13 mouse cellular contexts compared by ENCODE assay signal in genomic region chr7:68978576-68978975, GRCm38 (mm10).
DNase-seq lines count a peak whose midpoint lies in the region; ATAC-seq and TF ChIP-seq lines count a peak whose summit lies in the region.
"Had no signal": no experiment of that assay in that cellular context is flagged by ENCODE, and none has a peak within 500 bp of the region (broad histone marks: within the 10 kb centered on the region; RNA-seq: fewer than 3 reads in every experiment).

No protein-coding gene starts in this region.

- no peak overlapping the region for H3K4me2 ChIP-seq in forebrain, embryonic 11.5 days (ENCODE audit: low read depth, low read length, severe bottlenecking)
- H3K4me2 ChIP-seq in kidney, embryonic 16.5 days (replicated peaks; ENCODE audit: low read depth, low read length), result peak overlapping the region; percentile 35; the same call in 1 of the 2 replicates

- no peaks in the 10 kb centered on the region for H3K36me3 ChIP-seq in forebrain, embryonic 10.5 days (replicated peaks)
- no peaks in the 10 kb centered on the region for H3K36me3 ChIP-seq in forebrain, embryonic 11.5 days (ENCODE audit: control insufficient read depth, insufficient read depth, low read length)
- H3K36me3 ChIP-seq in kidney, embryonic 16.5 days (ENCODE audit: insufficient read depth, low read length), result no peaks in the 10 kb centered on the region
- H3K36me3 ChIP-seq in testis, adult 2 months (ENCODE audit: control insufficient read depth, insufficient read depth, low read length), result no peaks in the 10 kb centered on the region

- no peak for TF ChIP-seq POLR2A in testis, adult 2 months (IDR thresholded peaks at IDR 0.05; ENCODE audit: control insufficient read depth, low read depth, low read length)

- H3K9me3 ChIP-seq in forebrain, embryonic 10.5 days, result no peaks in the 10 kb centered on the region
- no peaks in the 10 kb centered on the region for H3K9me3 ChIP-seq in forebrain, embryonic 11.5 days (ENCODE audit: control insufficient read depth, low read length)
- no peaks in the 10 kb centered on the region for H3K9me3 ChIP-seq in kidney, embryonic 16.5 days (ENCODE audit: low read length)

- 16% methylated on average over 4 of the region's 4 CpGs for WGBS in forebrain, embryonic 10.5 days
- WGBS in forebrain, embryonic 11.5 days, result 8% methylated on average over 4 of the region's 4 CpGs
- 38% methylated on average over 4 of the region's 4 CpGs for WGBS in kidney, embryonic 16.5 days

- ATAC-seq in forebrain, embryonic 11.5 days (replicated peaks; ENCODE audit: low FRiP score), result no peak
- no peak for ATAC-seq in kidney, embryonic 16.5 days (ENCODE audit: low FRiP score, low TSS enrichment)

- peak overlapping the region; percentile 79 for H3K27ac ChIP-seq in forebrain, embryonic 10.5 days
- H3K27ac ChIP-seq in forebrain, embryonic 11.5 days (ENCODE audit: low read depth, low read length), result no peak overlapping the region
- no peak overlapping the region for H3K27ac ChIP-seq in kidney, embryonic 16.5 days (ENCODE audit: low read length)
- peak overlapping the region; percentile 67; the same call in 1 of the 2 replicates for H3K27ac ChIP-seq in testis, adult 2 months (ENCODE audit: control insufficient read depth, insufficient read depth, low read depth, low read length)
- H3K27ac ChIP-seq: liver, embryonic 14.5 days had no signal

- H3K4me1 ChIP-seq in forebrain, embryonic 10.5 days, result peaks cover 67% of the 10 kb centered on the region
- no peaks in the 10 kb centered on the region; the same call in 1 of the 2 replicates for H3K4me1 ChIP-seq in forebrain, embryonic 11.5 days (replicated peaks; ENCODE audit: control insufficient read depth, insufficient read depth, low read length)
- H3K4me1 ChIP-seq in kidney, embryonic 16.5 days (ENCODE audit: insufficient read depth, low read length), result peaks cover 18% of the 10 kb centered on the region
- H3K4me1 ChIP-seq in testis, adult 2 months (ENCODE audit: control insufficient read depth, insufficient read depth, low read length), result no peaks in the 10 kb centered on the region

- H3K27me3 ChIP-seq in forebrain, embryonic 10.5 days (ENCODE audit: poor library complexity, severe bottlenecking), result peaks cover 6% of the 10 kb centered on the region; the same call in 1 of the 2 replicates
- H3K27me3 ChIP-seq in forebrain, embryonic 11.5 days (ENCODE audit: control insufficient read depth, insufficient read depth, low read length), result no peaks in the 10 kb centered on the region
- H3K27me3 ChIP-seq in kidney, embryonic 16.5 days (ENCODE audit: insufficient read depth, low read length), result no peaks in the 10 kb centered on the region
- no peaks in the 10 kb centered on the region for H3K27me3 ChIP-seq in testis, adult 2 months (ENCODE audit: control insufficient read depth, insufficient read depth, low read length)

- H3K4me3 ChIP-seq in forebrain, embryonic 10.5 days, result no peak overlapping the region
- no peak overlapping the region for H3K4me3 ChIP-seq in forebrain, embryonic 11.5 days (ENCODE audit: low read depth, low read length)
- no peak overlapping the region for H3K4me3 ChIP-seq in kidney, embryonic 16.5 days (ENCODE audit: low read length)
- H3K4me3 ChIP-seq in testis, adult 2 months (ENCODE audit: control insufficient read depth, low read depth, low read length), result no peak overlapping the region
- H3K4me3 ChIP-seq: erythroblast, embryonic 14.5 days had no signal

- no peak for TF ChIP-seq CTCF in testis, adult 2 months (IDR thresholded peaks at IDR 0.05; ENCODE audit: control insufficient read depth, insufficient read depth, insufficient replicate concordance, low read depth, low read length)

- no peak overlapping the region for H3K9ac ChIP-seq in forebrain, embryonic 11.5 days (ENCODE audit: low read length)
- H3K9ac ChIP-seq in kidney, embryonic 16.5 days (replicated peaks; ENCODE audit: low read length), result no peak overlapping the region; the same call in 1 of the 2 replicates
- H3K9ac ChIP-seq: liver, embryonic 14.5 days had no signal

- DNase-seq in forebrain, embryonic 10.5 days (ENCODE audit: extremely low spot score, low spot score), result no peak
- DNase-seq in forebrain, embryonic 11.5 days (ENCODE audit: low spot score), result no peak
- no peak for DNase-seq in kidney, adult 18-20 months
- no peak for DNase-seq in testis, postnatal 14 days (ENCODE audit: low spot score)
- DNase-seq in right cerebral cortex, postnatal 14 days, result no peak
- DNase-seq in adrenal gland, adult 18-20 months (ENCODE audit: low spot score in 2 of 2), result no peak
- DNase-seq: cerebellum, adult 11-12 months; heart, postnatal 4 days; left cerebral cortex, postnatal 4 days had no signal

Comparison
In these comparisons a context has a peak if more than half of its experiments do, and no peak if none do; other contexts are left out.
1. H3K27ac ChIP-seq: peak in forebrain, embryonic 10.5 days (single experiment) and testis, adult 2 months (single experiment); none in forebrain, embryonic 11.5 days (single experiment) and kidney, embryonic 16.5 days (single experiment).